Mouse (Mus musculus): ENCODE results near the gene Arpp19. TPM values are rescaled to one million over a fixed set of nuclear protein-coding genes. Genes with fewer than 3 reads are reported as not detected.

Arpp19 gene
- polyA plus RNA-seq, 1 experiment from 2014 or later, result 209 TPM

DNA sequence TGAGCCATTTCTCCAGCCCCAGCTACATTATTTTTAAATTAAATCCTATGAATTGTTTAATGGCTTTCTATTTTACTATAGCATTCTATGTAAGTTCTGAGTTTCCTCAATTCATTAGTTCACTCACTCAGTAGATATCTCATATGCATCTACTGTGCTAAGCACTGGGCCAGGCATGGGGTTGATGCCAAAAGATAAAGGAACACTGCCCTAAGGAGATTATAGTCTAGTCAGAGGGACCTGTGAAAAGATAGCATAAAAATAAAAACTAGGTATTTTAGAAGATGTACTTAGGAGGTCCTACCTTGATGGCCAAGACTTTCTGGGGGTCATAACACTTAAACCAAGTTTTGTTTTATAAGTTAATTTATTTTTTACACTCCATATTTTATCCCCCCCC lies 64.7 kb downstream of the Arpp19 start:
- no peaks in the 10 kb centered on the region for H3K27me3 ChIP-seq (ENCODE audit: control insufficient read depth, insufficient read depth, low read length)
- ATAC-seq (ENCODE audit: low read depth), result no peak
- no peak overlapping the region for H3K4me3 ChIP-seq (ENCODE audit: low read depth, low read length)
- no peak overlapping the region for H3K4me2 ChIP-seq (ENCODE audit: low read depth, low read length)
- no peaks in the 10 kb centered on the region for H3K9me3 ChIP-seq (ENCODE audit: control insufficient read depth, low read length)
- H3K9ac ChIP-seq (replicated peaks; ENCODE audit: low read depth, low read length), result no peak overlapping the region
- H3K27ac ChIP-seq (ENCODE audit: low read depth, low read length), result no peak overlapping the region
- no peaks in the 10 kb centered on the region for H3K36me3 ChIP-seq (ENCODE audit: control insufficient read depth, insufficient read depth, low read length)
- no peaks in the 10 kb centered on the region for H3K4me1 ChIP-seq (ENCODE audit: control insufficient read depth, insufficient read depth, low read length)

Other genes starting within 250 kb of the Arpp19 start
- gene Onecut1, start 175.7 kb upstream of the Arpp19 start, polyA plus RNA-seq (2014; fragmentation: Nextera tagmentation; extraction: Ambion mirVana), result 3.5 and 4.6 TPM in 2 replicates
- 30.8 and 31.1 TPM in 2 replicates for gene Fam214a, start 84.7 kb upstream of the Arpp19 start, polyA plus RNA-seq (2014; fragmentation: Nextera tagmentation; extraction: Ambion mirVana)
- gene Myo5a, start 33.4 kb downstream of the Arpp19 start, polyA plus RNA-seq (2014; fragmentation: Nextera tagmentation; extraction: Ambion mirVana), result 56.6 and 60.0 TPM in 2 replicates
- gene Myo5c, start 194.4 kb downstream of the Arpp19 start, polyA plus RNA-seq (2014; fragmentation: Nextera tagmentation; extraction: Ambion mirVana), result 0.40 and 0.84 TPM in 2 replicates